Mouse (Mus musculus): ENCODE results near the gene Cdk8. TPM values are rescaled to one million over a fixed set of nuclear protein-coding genes. Genes with fewer than 3 reads are reported as not detected.

The Cdk8 gene
- total and polyA plus RNA-seq, 3 experiments: 139 to 745 (median 154) TPM

DNA sequence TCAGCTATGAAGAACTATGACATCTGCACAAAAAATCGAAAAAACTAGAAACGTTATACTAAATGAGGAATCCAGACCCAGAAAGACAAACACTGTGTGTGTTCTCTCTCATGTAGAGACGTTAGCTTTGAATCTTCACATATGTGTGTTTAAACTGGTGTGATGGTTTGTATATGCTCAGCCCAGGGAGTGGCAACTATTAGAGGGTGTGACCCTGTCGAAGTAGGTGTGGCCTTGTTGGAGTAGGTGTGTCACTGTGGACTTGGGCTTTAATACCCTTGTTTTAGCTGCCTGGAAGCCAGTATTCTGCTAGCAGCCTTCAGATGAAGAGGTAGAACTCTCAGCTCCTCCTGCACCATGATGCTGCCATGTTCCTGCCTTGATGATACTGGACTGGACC is 109.0 kb downstream of the Cdk8 start:
- no peaks in the 10 kb centered on the region for H3K36me3 ChIP-seq (ENCODE audit: control insufficient read depth in 1 of 2, insufficient read depth in 2 of 2, low read length in 2 of 2)
- H3K79me2 ChIP-seq (ENCODE audit: control insufficient read depth, insufficient read depth, low read length, poor library complexity): no peaks in the 10 kb centered on the region
- H3K27ac ChIP-seq (ENCODE audit: control insufficient read depth, low read depth, low read length): no peak overlapping the region
- TF ChIP-seq NELFE (IDR thresholded peaks at IDR 0.05; ENCODE audit: low read depth, low read length) (no peak), ZKSCAN1 (IDR thresholded peaks at IDR 0.05; ENCODE audit: low read depth, low read length) (no peak), TBP (IDR thresholded peaks at IDR 0.05; ENCODE audit: low read depth, low read length) (no peak), MYB (IDR thresholded peaks at IDR 0.05; ENCODE audit: low read depth, low read length) (no peak), CHD1 (IDR thresholded peaks at IDR 0.05; ENCODE audit: low read depth, low read length) (no peak), CHD2 (IDR thresholded peaks at IDR 0.05; ENCODE audit: low read length) (no peak), RCOR1 (IDR thresholded peaks at IDR 0.05; ENCODE audit: low read depth, low read length) (no peak), GABPA (IDR thresholded peaks at IDR 0.05; ENCODE audit: low read depth, low read length) (no peak), JUND (IDR thresholded peaks at IDR 0.05; ENCODE audit: low read depth, low read length) (no peak), BHLHE40 (IDR thresholded peaks at IDR 0.05; ENCODE audit: borderline replicate concordance, low read depth, low read length) (no peak), NRF1 (IDR thresholded peaks at IDR 0.05; ENCODE audit: insufficient read depth, low read depth, low read length, poor library complexity, severe bottlenecking) (no peak), POLR2A (IDR thresholded peaks at IDR 0.05; ENCODE audit: control insufficient read depth in 1 of 2, insufficient read depth in 1 of 2, low read depth in 1 of 2, low read length in 2 of 2, poor library complexity in 1 of 2) (no peak), SMC3 (IDR thresholded peaks at IDR 0.05; ENCODE audit: low read depth, low read length) (no peak), SIN3A (IDR thresholded peaks at IDR 0.05; ENCODE audit: low read length) (no peak), MXI1 (IDR thresholded peaks at IDR 0.05; ENCODE audit: low read depth, low read length) (no peak), MAX (IDR thresholded peaks at IDR 0.05; ENCODE audit: low read length) (no peak), MEF2A (IDR thresholded peaks at IDR 0.05; ENCODE audit: extremely low read depth, insufficient replicate concordance, low read depth, low read length, poor library complexity, severe bottlenecking) (no peak)
- no peak overlapping the region for H3K4me3 ChIP-seq (ENCODE audit: control insufficient read depth in 1 of 2, insufficient read depth in 1 of 2, low read depth in 2 of 2, low read length in 2 of 2)
- DNase-seq (ENCODE audit: low read depth, low spot score): no peak
- no peaks in the 10 kb centered on the region for H3K9me3 ChIP-seq (replicated peaks; ENCODE audit: insufficient read depth, low read length)
- no peaks in the 10 kb centered on the region for H3K27me3 ChIP-seq (ENCODE audit: control insufficient read depth in 1 of 2, insufficient read depth in 2 of 2, low read length in 2 of 2)
- H3K4me1 ChIP-seq (ENCODE audit: control insufficient read depth in 1 of 2, insufficient read depth in 2 of 2, low read length in 2 of 2): no peaks in the 10 kb centered on the region
- no peak overlapping the region for H3K9ac ChIP-seq (ENCODE audit: control insufficient read depth, low read depth, low read length, poor library complexity, severe bottlenecking)

DNA sequence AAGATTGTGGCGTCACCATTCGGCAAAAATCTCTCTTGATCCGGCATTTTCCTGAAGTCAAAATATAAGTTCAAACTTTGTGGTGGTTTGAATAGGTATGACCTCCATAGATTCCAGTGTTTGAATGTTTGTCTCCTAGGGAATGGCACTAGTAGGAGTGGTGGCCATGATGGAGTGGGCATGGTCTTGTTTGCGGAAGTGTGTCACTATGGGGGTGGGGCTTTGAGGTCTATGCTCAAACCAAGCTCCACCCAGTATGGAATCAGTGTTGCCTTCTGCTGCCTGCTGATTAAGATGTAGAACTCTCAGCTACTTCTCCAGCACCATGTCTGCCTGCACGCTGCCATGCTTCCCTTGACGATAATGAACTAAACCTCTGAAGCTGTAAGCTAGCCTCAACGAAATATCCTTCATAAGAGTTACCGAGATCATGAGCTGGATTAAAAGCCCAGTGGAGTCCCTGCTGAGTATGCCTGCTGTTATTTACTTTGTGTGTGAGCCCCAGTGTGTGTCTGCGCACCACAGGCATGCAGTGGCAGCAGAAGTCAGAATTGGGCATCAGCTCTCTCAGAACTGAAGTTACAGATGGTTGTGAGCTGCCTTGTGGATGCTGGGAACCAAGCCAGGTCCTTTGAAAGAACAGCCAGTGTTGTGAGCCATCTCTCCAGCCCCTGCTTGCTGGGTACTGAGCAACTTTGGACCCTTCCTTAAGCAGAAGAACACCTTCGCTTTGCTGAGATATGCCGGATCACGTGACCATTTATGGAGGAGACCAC is 114.1 kb downstream of the Cdk8 start:
- TF ChIP-seq MYB (IDR thresholded peaks at IDR 0.05; ENCODE audit: low read depth, low read length) (no peak), USF1 (IDR thresholded peaks at IDR 0.05; ENCODE audit: low read depth, low read length) (peak; percentile 45; the same call in 1 of the 2 replicates)
- Histone ChIP-seq H3K4me1 (ENCODE audit: control insufficient read depth in 1 of 2, insufficient read depth in 2 of 2, low read length in 2 of 2) (no peaks in the 10 kb centered on the region), H3K36me3 (ENCODE audit: control insufficient read depth in 1 of 2, insufficient read depth in 2 of 2, low read length in 2 of 2) (no peaks in the 10 kb centered on the region), H3K27ac (ENCODE audit: control insufficient read depth, low read depth, low read length) (no peak overlapping the region), H3K79me2 (ENCODE audit: control insufficient read depth, insufficient read depth, low read length, poor library complexity) (no peaks in the 10 kb centered on the region), H3K9me3 (replicated peaks; ENCODE audit: insufficient read depth, low read length) (no peaks in the 10 kb centered on the region), H3K9ac (ENCODE audit: control insufficient read depth, low read depth, low read length, poor library complexity, severe bottlenecking) (no peak overlapping the region), H3K4me3 (ENCODE audit: control insufficient read depth in 1 of 2, insufficient read depth in 1 of 2, low read depth in 2 of 2, low read length in 2 of 2) (no peak overlapping the region), H3K27me3 (ENCODE audit: control insufficient read depth in 1 of 2, insufficient read depth in 2 of 2, low read length in 2 of 2) (no peaks in the 10 kb centered on the region)
- DNase-seq (ENCODE audit: low read depth, low spot score): no peak

Data from MEL (cell line).